Mouse (Mus musculus): ENCODE measurements at regions not wholly inside any gene's neighbourhood (a gene's known extent, or its start where the extent isn't known, plus 50 kb on each side); places are given as distances from the start of the nearest gene placed in this dataset.

GRCm38 (mm10) chr10:66834974-66835373 is 261.0 kb upstream of the Jmjd1c start:
- TF ChIP-seq POLR2A (IDR thresholded peaks at IDR 0.05; ENCODE audit: control insufficient read depth, extremely low read depth, insufficient read depth, low read length, poor library complexity) (no peak), CTCF (IDR thresholded peaks at IDR 0.05; ENCODE audit: borderline replicate concordance, control insufficient read depth, extremely low read depth, insufficient read depth, low read length, poor library complexity) (no peak)
